Mouse (Mus musculus) left cerebral cortex, adult 9 months (tissue): ENCODE results near the gene Gm4767.
"Not testable (repeated sequence)": the region's sequence is repeated elsewhere in the genome, so short reads cannot be mapped to it uniquely, and the experiment has no call there.

Experiments
- DNase-seq, 2 experiments: peaks; one replicate each; pipeline ENCODE4 v3.0.0; 2022; ENCODE audit warnings: low spot score in 2 of 2

The Gm4767 gene

DNA sequence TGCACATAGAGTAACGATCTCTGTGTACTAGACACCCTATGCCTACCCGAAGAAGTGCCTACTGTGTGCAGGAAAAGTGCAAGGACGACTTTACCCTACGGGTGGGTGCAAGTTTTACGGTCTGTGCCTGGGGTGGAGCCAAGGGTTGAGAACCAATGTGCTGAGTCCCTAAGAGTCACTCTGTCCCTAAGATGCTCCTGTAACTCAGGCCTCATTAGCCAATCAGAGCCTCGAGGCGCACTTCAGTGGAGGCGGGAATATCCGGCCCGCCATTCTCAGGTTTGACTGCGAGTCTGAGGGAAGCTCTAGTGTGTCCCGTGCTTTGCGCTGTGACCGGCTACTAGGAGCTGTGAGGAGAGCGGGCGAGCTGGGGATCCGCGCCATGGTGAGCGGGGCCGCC is at the start of gene Gm4767:
TSS of gene Gm4767 (plus strand) at position 288 of the 400 bp plus-strand sequence.
- peak in 1 of 2 experiments; percentile 1 for DNase-seq

DNA sequence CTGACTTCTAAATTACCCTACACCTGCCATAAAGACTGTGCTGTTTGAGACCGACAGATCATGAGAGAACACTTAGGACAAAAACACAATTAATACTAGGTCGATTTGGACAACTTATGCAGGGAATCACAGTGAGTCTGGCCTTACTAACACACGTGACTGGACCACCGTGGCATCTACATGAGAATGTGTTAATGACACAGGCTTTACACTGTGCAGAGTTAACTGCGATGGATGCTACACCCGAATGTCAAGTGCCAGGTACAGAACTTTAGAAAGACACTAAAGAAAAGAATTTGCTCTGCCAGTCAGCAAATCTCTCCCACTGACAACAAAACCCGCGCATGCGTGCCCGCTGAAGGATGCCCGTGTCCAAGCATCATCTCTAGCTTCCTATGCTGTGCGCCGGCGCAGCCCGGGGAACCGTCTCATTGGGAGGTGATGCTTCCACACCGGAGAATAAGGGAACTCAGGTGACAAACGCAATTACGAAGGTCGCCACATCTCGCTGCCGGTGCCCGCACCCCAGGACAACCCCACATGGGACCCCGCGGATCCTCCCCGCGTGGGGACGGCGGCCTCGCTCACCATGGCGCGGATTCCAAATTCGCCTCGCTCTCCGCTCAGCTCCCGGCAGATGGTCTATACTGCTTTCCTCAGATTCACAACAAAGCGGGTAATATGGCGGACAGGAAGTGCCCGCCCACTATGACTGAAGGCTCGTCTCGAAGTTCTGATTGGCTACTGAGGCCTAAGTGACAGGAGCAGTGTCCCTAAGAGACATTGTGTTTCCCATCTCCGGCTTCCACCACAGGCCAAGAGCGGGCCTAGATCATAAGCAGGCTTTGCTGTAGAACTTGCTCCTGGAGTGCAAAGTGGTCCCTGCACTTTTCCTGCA is 41.2 kb upstream of the Gm4767 start, which contains the start of gene Gm3055:
TSS of gene Gm3055 (minus strand) at position 656 of the 898 bp plus-strand sequence.
- not testable (repeated sequence) for DNase-seq

DNA sequence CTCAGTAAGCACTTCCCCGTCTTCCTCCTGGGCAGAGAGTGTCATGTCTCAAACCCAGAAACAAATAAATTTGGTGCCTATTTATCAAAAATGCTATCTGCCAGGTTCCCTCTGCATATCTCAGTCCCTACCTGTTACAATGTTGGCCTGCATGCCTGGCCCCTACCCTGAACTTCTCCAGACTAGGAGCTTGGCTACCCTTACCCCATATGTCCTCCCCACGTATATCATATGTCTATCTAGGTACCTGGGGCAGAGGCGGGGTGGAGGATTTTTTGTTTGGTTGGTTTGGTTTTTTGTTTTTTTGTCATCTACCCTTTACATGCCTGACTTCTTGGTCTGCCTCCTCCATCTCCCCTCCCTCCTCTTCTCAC is 40.6 kb upstream of the Gm4767 start:
- DNase-seq = not testable (repeated sequence)

DNA sequence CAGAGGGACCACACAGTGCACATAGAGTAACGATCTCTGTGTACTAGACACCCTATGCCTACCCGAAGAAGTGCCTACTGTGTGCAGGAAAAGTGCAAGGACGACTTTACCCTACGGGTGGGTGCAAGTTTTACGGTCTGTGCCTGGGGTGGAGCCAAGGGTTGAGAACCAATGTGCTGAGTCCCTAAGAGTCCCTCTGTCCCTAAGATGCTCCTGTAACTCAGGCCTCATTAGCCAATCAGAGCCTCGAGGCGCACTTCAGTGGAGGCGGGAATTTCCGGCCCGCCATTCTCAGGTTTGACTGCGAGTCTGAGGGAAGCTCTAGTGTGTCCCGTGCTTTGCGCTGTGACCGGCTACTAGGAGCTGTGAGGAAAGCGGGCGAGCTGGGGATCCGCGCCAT is 34.2 kb downstream of the Gm4767 start:
- not testable (repeated sequence) for DNase-seq

DNA sequence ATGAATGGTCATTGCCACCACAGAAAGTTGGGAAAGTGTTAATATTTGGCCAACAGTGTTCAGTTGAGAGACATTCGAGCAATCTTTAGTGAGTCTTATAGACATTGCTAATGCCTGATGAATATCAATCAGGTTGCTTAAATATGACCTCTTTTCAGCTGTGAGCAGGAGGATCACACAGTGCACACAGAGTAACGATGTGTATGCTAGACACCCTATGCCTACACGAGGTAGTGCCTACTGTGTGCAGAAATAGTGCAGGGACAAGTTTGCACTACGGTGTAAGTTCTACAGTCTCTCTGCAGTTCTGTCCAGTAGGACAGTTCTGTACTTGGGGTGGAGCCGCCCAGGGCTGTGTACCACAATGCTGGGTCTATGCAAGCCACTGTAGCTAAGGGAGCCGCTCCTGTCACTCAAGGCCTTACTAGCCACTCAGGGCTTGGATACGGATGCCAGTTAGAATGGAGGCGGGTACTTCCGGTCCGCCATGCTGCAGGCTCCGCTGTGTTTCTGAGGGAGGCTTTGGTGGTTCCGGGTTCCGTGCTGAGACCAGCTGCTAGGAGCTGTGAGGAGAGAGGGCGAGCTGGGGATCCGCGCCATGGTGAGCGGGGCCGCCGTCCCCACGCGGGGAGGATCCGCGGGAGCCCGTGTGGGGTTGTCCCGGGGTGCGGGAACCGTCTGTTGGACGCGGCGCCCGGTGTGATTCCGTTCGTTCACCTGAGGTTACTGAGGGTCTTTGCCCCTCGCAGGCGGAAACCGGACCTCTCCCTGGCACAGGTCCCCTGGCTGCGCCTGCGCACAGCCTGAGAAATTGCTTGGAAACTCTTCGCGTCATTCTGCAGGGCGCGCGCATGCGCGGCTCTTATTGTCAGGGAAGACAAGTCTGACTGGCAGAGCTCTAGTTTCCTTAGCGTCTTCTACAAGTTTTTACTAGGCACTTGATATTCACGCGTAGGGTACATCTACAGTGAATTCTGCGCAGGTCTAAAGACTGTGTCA is 51.7 kb downstream of the Gm4767 start, which contains the start of gene Gm32687:
TSS of gene Gm32687 (plus strand) at position 526 of the 999 bp plus-strand sequence.
- DNase-seq = peak in 1 of 2 experiments; percentile 1
